Mouse (Mus musculus): ENCODE results near the gene Clcn7. TPM values are rescaled to one million over a fixed set of nuclear protein-coding genes. Genes with fewer than 3 reads are reported as not detected.
"Not testable (repeated sequence)": the region's sequence is repeated elsewhere in the genome, so short reads cannot be mapped to it uniquely, and the experiment has no call there.

Clcn7 gene
- polyA plus RNA-seq, 1 experiment from 2014 or later = 22.4 TPM

DNA sequence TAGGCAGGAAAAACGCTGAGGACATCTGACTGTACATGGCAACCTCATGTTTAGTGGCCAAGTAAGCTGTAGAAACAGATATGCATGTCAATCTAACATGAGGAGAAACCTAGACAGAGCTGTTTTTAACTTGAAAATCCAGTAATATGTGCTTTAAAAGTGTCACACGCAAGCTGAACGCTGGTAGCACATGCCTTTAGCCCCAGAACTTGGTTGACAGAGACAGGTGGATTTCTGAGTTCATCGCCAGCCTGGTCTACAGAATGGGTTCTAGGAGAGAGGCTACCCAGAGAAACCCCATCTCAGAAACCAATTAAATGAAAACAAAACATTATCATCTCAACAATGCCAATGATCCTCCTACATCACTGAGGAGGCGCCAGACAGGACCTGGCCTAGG is 22.0 kb upstream of the Clcn7 start:
- ATAC-seq (ENCODE audit: borderline replicate concordance, extremely low read depth, low FRiP score, low TSS enrichment) = no peak
- peaks cover 14% of the 10 kb centered on the region for H3K4me1 ChIP-seq
- H3K4me2 ChIP-seq = no peak overlapping the region
- no peak overlapping the region for H3K27ac ChIP-seq
- H3K9ac ChIP-seq = no peak overlapping the region
- 89% methylated on average over 5 of the region's 5 CpGs for WGBS
- H3K36me3 ChIP-seq = peaks cover 41% of the 10 kb centered on the region
- H3K27me3 ChIP-seq = no peaks in the 10 kb centered on the region
- H3K4me3 ChIP-seq = no peak overlapping the region
- no peaks in the 10 kb centered on the region for H3K9me3 ChIP-seq

DNA sequence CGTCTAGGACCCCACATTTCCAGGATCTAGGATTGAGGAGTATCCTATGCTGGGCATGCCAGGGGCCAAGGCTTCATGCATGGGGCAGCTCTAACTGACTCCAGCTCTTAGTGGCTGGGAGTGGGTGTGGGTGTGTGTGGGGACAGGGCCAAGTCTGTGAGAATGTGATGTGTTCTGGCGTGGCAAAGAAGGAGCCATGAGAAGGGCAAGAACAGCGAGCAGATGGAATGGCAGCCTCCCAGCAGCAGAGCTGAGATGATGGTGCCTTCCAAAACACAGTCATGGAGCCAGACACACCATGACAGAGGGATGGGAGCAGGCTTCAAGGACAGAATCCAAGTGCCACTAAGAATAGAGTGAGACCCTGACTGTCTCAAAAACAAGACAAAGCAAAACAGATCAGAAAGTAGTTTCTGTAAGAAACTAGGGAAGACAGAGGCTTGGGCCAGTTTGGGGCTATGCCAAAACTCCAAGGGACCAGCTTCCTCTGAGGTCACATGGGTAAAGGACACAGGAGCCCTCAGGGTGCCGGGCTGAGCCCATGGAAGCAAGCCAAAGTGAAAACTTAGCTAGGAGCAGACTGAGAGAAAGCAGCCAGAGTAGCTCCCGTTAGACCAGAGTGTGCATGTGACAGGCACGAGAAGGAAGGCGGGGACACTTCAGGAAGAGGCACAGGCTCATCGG is 21.3 kb upstream of the Clcn7 start:
- Histone ChIP-seq H3K4me1 (peaks cover 17% of the 10 kb centered on the region), H3K4me3 (no peak overlapping the region), H3K4me2 (no peak overlapping the region), H3K27me3 (no peaks in the 10 kb centered on the region), H3K9ac (no peak overlapping the region), H3K36me3 (peaks cover 34% of the 10 kb centered on the region), H3K27ac (peak overlapping the region; percentile 31), H3K9me3 (no peaks in the 10 kb centered on the region)
- no peak for ATAC-seq (ENCODE audit: borderline replicate concordance, extremely low read depth, low FRiP score, low TSS enrichment)
- WGBS = 55% methylated on average over 8 of the region's 8 CpGs

DNA sequence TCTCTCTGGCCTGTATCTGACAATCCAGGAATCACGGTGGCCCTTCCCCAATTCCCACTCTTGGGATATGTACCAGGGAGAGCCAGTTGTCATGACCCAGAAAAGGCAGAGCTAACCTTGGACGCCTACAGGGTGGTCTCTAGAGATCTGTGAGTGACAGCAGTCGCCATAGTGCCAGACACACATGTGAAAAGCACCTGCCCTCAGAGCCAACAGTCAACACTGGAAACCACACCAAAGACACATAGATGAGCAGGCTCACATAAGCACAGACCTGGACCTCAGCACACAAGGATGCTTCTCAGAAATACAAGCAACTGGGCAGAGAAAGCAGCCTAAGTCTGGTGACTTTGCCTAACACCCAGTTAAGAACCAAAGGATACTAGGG is 20.8 kb upstream of the Clcn7 start:
- Histone ChIP-seq H3K9me3 (no peaks in the 10 kb centered on the region), H3K27me3 (no peaks in the 10 kb centered on the region), H3K27ac (peak overlapping the region; percentile 31), H3K4me3 (no peak overlapping the region), H3K4me1 (peaks cover 17% of the 10 kb centered on the region), H3K9ac (no peak overlapping the region), H3K4me2 (no peak overlapping the region), H3K36me3 (peaks cover 29% of the 10 kb centered on the region)
- 74% methylated on average over 3 of the region's 3 CpGs for WGBS
- ATAC-seq (ENCODE audit: borderline replicate concordance, extremely low read depth, low FRiP score, low TSS enrichment) = no peak

DNA sequence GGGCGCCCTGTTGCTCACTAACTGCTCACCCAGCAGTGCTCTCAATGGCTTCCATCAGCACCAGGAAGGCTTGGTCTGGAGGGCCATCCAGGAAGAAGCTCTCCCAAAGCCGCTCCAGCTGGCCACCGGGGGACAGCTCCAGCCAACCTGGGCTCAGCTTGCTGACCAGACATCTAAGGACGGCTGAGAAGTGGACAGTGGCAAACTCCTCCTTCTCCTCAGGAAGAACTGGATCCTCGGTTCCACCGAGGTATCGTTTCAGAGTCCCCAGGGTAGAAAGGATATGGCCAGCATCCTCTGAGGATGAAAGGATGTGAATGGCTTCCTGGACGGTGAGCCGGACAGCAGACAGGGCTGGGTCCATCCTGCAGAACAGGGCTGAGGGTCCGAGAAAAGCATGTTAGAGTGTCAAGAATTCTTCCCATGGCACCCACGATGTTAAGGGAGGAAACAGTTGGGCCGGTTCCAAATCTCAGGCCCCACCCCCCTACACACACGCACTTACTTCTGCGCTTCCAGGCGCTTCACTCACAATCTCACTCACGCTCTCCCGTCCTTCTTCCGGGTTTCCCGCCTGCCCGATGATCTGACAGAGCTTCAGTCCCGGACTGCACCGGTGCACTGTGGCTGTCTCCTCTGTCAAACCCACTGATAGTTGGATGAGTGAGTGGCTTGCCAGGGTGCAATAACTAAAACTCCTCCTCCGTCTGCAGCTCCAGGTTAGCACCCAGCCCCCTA is 18.1 kb upstream of the Clcn7 start:
- H3K9ac ChIP-seq = peak overlapping the region; percentile 75

DNA sequence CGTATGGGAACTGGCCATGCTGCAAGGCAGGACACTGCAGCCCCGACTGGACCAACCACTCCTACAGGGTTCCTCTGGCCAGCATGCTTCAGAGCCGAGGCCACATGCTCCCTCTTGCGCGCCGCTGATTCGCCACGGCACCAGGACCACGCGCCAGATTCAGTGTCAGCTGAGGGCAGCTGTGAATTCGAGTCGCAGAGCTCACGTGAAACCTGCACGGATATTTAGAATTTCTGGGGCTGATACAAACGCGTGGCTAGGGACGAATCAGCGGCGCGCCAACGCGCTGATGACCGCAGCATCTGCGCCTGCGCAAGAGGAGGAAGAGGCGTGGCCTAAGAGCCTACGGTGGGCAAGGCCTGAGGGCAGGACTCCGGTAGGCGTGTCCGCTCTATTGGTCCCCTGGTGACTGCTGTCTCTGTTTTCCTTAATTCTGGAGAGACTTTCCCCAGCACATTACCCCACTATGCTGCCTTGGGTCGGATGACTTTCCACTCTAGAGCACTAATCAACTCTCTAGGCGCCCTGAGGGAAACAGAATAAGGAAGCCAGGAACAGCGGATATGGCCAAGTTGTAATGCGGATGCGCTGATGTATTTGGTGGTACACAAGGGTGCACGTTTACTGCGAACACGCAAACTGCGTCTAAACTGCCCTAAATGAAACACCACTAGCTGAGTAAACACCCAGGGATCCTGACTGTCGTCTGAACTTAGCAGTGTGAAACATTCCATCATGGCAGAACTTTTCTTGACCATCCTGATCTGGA is 17.3 kb upstream of the Clcn7 start, which contains the start of gene Telo2:
TSS of gene Telo2 (minus strand) at position 304 of the 769 bp plus-strand sequence.
- H3K27me3 ChIP-seq = no peaks in the 10 kb centered on the region
- ATAC-seq (ENCODE audit: borderline replicate concordance, extremely low read depth, low FRiP score, low TSS enrichment) = peak; percentile 93
- peak within 1 kb of the TSS; percentile 75 for H3K9ac ChIP-seq
- 6% methylated on average over 40 of the region's 40 CpGs for WGBS
- peaks cover 2% of the 10 kb centered on the region; the same call in 1 of the 2 replicates for H3K36me3 ChIP-seq
- peak within 1 kb of the TSS; percentile 92 for H3K27ac ChIP-seq
- peak within 1 kb of the TSS; percentile 65 for H3K4me3 ChIP-seq
- H3K4me2 ChIP-seq = peak within 1 kb of the TSS; percentile 98
- H3K4me1 ChIP-seq = peaks cover 17% of the 10 kb centered on the region
- H3K9me3 ChIP-seq = no peaks in the 10 kb centered on the region

More for the DNA sequence above, 18.1 kb upstream of the Clcn7 start:
- peaks cover 17% of the 10 kb centered on the region for H3K4me1 ChIP-seq
- no peaks in the 10 kb centered on the region for H3K9me3 ChIP-seq
- peak overlapping the region; percentile 92 for H3K27ac ChIP-seq
- peak overlapping the region; percentile 65 for H3K4me3 ChIP-seq
- peak overlapping the region; percentile 98 for H3K4me2 ChIP-seq
- 5% methylated on average over 23 of the region's 23 CpGs for WGBS
- H3K27me3 ChIP-seq = no peaks in the 10 kb centered on the region
- ATAC-seq (ENCODE audit: borderline replicate concordance, extremely low read depth, low FRiP score, low TSS enrichment) = peak; percentile 43; the same call in 1 of the 2 replicates
- H3K36me3 ChIP-seq = peaks cover 10% of the 10 kb centered on the region; the same call in 1 of the 2 replicates

DNA sequence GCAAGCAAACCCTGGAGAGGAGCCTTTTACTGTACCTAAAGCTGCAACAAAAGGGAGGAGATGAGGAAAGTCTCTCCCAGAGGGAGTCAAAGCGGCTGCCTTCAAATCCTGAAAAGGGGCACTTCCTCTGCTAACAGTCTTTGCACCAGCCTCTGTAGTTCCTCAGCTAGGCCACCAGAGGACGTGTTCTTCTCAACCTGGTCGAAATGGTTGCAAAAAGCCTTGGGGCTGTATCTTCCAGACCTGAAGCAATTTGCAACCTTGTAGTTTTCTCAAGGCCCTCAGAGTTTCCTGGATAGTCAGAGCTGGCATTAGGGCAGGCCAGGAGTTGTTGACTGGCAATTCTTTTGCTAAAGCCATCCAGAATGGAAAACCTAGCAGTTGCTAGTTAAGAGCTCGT is 15.9 kb upstream of the Clcn7 start:
- no peak for ATAC-seq (ENCODE audit: borderline replicate concordance, extremely low read depth, low FRiP score, low TSS enrichment)
- WGBS = 28% methylated on average over 4 of the region's 4 CpGs
- Histone ChIP-seq H3K4me2 (no peak overlapping the region), H3K4me3 (no peak overlapping the region), H3K9ac (no peak overlapping the region), H3K36me3 (no peaks in the 10 kb centered on the region; the same call in 1 of the 2 replicates), H3K27ac (no peak overlapping the region), H3K4me1 (peaks cover 14% of the 10 kb centered on the region), H3K27me3 (no peaks in the 10 kb centered on the region), H3K9me3 (no peaks in the 10 kb centered on the region)

DNA sequence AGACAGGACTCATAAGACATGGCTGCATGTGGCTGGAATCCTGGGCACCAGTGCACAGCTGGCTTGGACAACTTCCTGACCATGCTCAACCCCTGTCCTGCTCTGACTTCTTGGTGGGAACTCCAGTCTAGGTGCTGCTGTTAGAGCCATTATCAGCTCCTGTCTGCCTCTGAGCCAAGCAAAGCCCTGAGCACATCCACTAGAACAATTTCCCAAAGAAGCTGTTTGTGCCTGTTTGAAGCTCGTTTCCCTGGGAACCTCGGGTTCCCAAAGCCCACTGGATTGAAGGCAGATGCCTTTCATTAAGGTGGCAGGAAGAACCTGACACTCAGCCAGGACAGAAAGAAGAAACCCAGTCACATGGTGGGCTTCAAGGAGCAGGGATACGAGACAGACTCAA is 12.8 kb upstream of the Clcn7 start, which contains the start of gene Ptx4:
TSS of gene Ptx4 (plus strand) at position 355 of the 400 bp plus-strand sequence.
- WGBS = 37% methylated on average over 3 of the region's 3 CpGs
- Histone ChIP-seq H3K4me3 (no peak within 1 kb of the TSS), H3K9me3 (no peaks in the 10 kb centered on the region), H3K4me2 (no peak within 1 kb of the TSS), H3K9ac (no peak within 1 kb of the TSS), H3K27me3 (no peaks in the 10 kb centered on the region), H3K36me3 (no peaks in the 10 kb centered on the region), H3K27ac (no peak within 1 kb of the TSS), H3K4me1 (peaks cover 6% of the 10 kb centered on the region)
- no peak for ATAC-seq (ENCODE audit: borderline replicate concordance, extremely low read depth, low FRiP score, low TSS enrichment)

DNA sequence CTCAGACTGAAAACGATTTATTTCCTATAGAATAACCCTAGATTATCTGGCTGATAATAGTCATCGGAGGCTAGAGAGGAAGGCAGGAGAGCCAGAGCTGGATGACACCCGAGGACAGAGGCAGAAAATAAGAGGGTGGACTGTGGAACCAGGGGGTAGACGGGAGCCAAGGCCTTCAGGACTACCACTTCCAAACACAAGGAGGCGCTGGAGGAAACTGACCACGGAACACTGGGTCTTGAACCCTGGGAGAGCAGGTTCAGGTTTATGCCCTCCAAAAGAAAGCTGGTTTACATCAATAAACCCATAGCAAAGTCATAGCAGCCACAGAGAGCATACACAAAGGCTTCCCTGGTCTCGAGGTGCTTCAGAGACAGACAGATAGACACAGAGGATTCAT is 9.2 kb upstream of the Clcn7 start:
- H3K27me3 ChIP-seq = no peaks in the 10 kb centered on the region
- no peak for ATAC-seq (ENCODE audit: borderline replicate concordance, extremely low read depth, low FRiP score, low TSS enrichment)
- H3K4me2 ChIP-seq = no peak overlapping the region
- no peaks in the 10 kb centered on the region for H3K36me3 ChIP-seq
- H3K9ac ChIP-seq = no peak overlapping the region
- no peaks in the 10 kb centered on the region for H3K4me1 ChIP-seq
- H3K4me3 ChIP-seq = no peak overlapping the region
- H3K9me3 ChIP-seq = no peaks in the 10 kb centered on the region
- WGBS = 23% methylated on average over 7 of the region's 7 CpGs
- H3K27ac ChIP-seq = no peak overlapping the region

DNA sequence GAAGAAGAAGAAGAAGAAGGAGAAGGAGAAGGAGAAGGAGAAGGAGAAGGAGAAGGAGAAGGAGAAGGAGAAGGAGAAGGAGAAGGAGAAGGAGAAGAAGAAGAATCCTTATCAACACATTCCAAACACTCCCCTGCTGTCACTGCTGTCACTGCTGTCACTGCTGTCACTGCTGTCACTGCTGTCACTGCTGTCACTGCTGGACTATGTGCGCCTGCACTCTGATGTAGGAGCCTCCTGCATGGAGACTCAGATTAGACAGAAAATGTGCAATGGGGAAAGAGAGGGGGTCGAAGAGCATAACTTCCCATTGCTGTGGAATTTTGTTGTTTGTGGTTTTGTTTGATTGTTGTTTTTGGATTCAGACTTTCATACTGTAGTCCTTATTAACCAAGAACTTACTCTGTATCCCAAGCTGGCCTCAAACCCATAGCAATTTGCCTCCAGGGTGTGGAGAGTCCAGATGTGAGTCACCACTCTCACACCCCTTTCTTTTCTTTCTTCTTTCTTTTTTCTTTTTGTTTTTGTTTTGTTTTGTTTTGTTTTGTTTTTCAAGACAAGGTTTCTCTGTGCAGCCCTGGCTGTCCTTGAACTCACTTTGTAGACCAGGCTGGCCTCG is 7.6 kb upstream of the Clcn7 start:
- not testable (repeated sequence) for ATAC-seq (ENCODE audit: borderline replicate concordance, extremely low read depth, low FRiP score, low TSS enrichment); H3K4me2 ChIP-seq; H3K9me3 ChIP-seq; H3K4me3 ChIP-seq; H3K4me1 ChIP-seq; H3K27me3 ChIP-seq; H3K27ac ChIP-seq; H3K36me3 ChIP-seq; H3K9ac ChIP-seq
- 67% methylated on average over 3 of the region's 3 CpGs for WGBS

DNA sequence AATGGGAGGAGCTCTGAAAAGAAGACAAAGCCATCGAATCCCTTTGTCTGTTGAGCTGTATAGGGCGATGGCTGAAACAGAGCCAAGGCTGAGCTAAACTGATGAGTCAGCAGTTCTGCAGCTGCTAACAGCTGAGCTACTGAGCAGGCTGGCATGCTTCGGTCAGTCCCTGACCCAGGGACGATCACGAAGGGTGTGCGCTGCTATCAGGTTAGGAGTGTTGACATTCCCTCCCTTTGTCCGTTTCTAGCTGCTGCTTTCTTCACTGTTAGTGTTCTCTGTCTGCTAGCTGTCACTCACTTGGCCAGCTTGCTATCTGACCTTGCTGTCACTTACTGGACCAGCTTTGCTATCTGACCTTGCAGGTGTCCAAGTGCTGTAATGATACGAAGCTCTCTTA is 6.1 kb upstream of the Clcn7 start:
- no peak for ATAC-seq (ENCODE audit: borderline replicate concordance, extremely low read depth, low FRiP score, low TSS enrichment)
- 31% methylated on average over 8 of the region's 8 CpGs for WGBS
- no peaks in the 10 kb centered on the region for H3K4me1 ChIP-seq
- no peak overlapping the region for H3K27ac ChIP-seq
- no peaks in the 10 kb centered on the region for H3K27me3 ChIP-seq
- H3K4me3 ChIP-seq = no peak overlapping the region
- H3K9me3 ChIP-seq = no peaks in the 10 kb centered on the region
- no peak overlapping the region for H3K4me2 ChIP-seq
- H3K36me3 ChIP-seq = no peaks in the 10 kb centered on the region
- no peak overlapping the region for H3K9ac ChIP-seq

DNA sequence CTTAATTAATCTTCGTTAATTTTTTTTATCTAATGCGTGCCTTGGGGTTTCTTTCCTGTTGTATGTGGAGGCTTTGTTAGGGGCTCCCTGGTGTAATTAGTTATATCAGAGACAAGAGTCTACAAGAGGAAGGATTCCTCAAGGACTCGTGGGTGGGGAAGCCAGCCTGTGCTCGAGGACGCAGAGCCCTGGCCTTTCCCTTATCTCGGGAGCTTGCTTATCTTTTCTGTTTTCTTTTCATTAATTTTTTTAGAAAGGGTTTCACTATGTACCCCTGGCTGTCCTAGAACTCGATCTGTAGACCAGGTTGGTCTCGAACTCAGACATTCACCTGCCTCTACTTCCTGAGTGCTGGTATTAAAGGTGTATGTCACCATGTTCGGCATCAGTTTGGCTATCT is 5.5 kb upstream of the Clcn7 start:
- Histone ChIP-seq H3K9ac (no peak overlapping the region), H3K36me3 (no peaks in the 10 kb centered on the region), H3K4me1 (no peaks in the 10 kb centered on the region), H3K4me3 (no peak overlapping the region), H3K9me3 (no peaks in the 10 kb centered on the region), H3K27me3 (no peaks in the 10 kb centered on the region), H3K4me2 (no peak overlapping the region), H3K27ac (no peak overlapping the region)
- no peak for ATAC-seq (ENCODE audit: borderline replicate concordance, extremely low read depth, low FRiP score, low TSS enrichment)
- WGBS = 54% methylated on average over 9 of the region's 9 CpGs

Measured in lung, embryonic 15.5 days (tissue).